Mouse (Mus musculus): ENCODE data around the gene M6pr. TPM values are rescaled to one million over a fixed set of nuclear protein-coding genes. Genes with fewer than 3 reads are reported as not detected.

M6pr gene
- total and polyA plus RNA-seq, 2 experiments from 2014 or later = 44.0 to 47.2 TPM

DNA sequence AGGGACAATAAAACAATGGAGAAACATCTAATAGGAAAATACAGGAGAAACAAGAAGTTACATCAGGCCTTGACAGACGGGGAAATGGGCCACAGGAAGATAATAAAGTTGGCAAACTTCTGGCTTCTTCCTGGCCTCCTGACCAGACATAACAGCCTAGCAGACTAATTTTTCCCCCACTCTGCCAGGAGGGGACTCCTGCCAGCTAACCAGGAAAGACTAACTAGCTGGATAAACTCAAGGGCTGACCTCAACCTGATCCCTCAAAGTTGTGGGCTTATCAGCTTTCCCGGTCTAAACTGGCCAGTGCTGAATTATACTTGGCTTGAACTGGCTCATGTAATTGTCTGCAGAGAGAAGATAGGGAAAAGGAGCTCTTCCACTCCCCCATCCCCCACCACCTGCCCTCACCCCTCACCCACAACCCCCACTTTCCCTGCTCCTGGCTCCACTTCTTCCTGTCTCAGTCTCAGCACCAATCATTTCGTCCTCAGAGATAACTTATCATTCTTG, 8.8 kb upstream of the M6pr start:
- DNase-seq (ENCODE audit: low spot score) (no peak), ATAC-seq (ENCODE audit: low FRiP score) (no peak)
- no peak for TF ChIP-seq CTCF (IDR thresholded peaks at IDR 0.05)
- no peak overlapping the region for H3K4me3 ChIP-seq (ENCODE audit: low read depth, low read length)
- no peaks in the 10 kb centered on the region for H3K36me3 ChIP-seq (ENCODE audit: insufficient read depth, low read length)
- H3K27ac ChIP-seq (ENCODE audit: low read depth, low read length) = no peak overlapping the region
- no peak overlapping the region for H3K9ac ChIP-seq (replicated peaks; ENCODE audit: low read length, poor library complexity, severe bottlenecking)
- no peaks in the 10 kb centered on the region for H3K4me1 ChIP-seq (ENCODE audit: insufficient read depth, low read length)
- no peaks in the 10 kb centered on the region for H3K9me3 ChIP-seq (ENCODE audit: low read length)
- 80% methylated on average over 3 of the region's 3 CpGs for WGBS
- H3K27me3 ChIP-seq (ENCODE audit: insufficient read depth, low read length) = no peaks in the 10 kb centered on the region
- no peak overlapping the region for H3K4me2 ChIP-seq (ENCODE audit: low read depth, low read length, poor library complexity, severe bottlenecking)

DNA sequence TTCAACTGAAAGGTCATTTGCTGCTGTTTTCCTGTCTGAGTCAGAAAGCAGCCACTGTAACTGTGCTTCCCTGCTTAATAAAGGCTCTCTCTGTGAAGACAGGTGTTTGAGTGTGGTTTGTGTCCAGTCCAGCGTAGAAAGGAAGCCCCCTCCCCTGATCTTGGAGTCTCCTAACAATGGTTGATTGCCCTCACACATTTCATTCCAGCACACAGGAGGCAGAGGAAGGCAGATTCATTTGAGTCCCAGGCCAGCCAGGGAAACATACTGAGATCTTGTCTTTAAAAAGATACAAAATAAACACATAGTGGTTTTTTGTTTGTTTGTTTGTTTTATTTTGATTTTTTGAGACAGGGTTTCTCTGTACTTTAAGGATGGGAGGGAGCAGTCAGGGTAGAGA, 6.4 kb upstream of the M6pr start:
- no peak overlapping the region for H3K4me2 ChIP-seq (ENCODE audit: low read depth, low read length, poor library complexity, severe bottlenecking)
- no peak overlapping the region for H3K4me3 ChIP-seq (ENCODE audit: low read depth, low read length)
- H3K36me3 ChIP-seq (ENCODE audit: insufficient read depth, low read length) = no peaks in the 10 kb centered on the region
- 52% methylated on average over 1 of the region's 1 CpGs for WGBS
- ATAC-seq (ENCODE audit: low FRiP score) = no peak
- no peak overlapping the region for H3K9ac ChIP-seq (replicated peaks; ENCODE audit: low read length, poor library complexity, severe bottlenecking)
- H3K4me1 ChIP-seq (ENCODE audit: insufficient read depth, low read length) = no peaks in the 10 kb centered on the region
- no peaks in the 10 kb centered on the region for H3K27me3 ChIP-seq (ENCODE audit: insufficient read depth, low read length)
- TF ChIP-seq CTCF (IDR thresholded peaks at IDR 0.05) = no peak
- no peak for DNase-seq (ENCODE audit: low spot score)
- no peaks in the 10 kb centered on the region for H3K9me3 ChIP-seq (ENCODE audit: low read length)
- H3K27ac ChIP-seq (ENCODE audit: low read depth, low read length) = no peak overlapping the region

DNA sequence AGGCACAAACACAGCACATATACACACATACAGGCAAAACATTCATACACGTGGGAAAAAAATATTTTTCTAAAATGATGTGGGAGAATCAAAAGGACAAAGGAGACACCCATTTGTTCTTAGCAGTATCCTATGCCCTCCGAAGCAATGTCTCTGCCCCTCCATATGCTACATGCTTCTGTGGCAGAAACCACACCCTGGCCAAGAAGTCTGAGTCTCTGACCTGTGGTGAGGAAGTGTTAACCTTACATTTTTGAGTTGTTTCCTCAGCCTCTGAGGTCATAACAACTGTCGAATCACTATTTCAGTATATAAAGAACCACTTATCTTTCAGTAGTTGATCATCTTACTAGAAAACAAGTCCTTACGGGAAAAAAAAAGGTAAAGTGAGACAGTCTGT, 5.9 kb upstream of the M6pr start:
- Histone ChIP-seq H3K36me3 (ENCODE audit: insufficient read depth, low read length) (no peaks in the 10 kb centered on the region), H3K9me3 (ENCODE audit: low read length) (no peaks in the 10 kb centered on the region), H3K4me1 (ENCODE audit: insufficient read depth, low read length) (no peaks in the 10 kb centered on the region), H3K27me3 (ENCODE audit: insufficient read depth, low read length) (no peaks in the 10 kb centered on the region), H3K27ac (ENCODE audit: low read depth, low read length) (no peak overlapping the region), H3K9ac (replicated peaks; ENCODE audit: low read length, poor library complexity, severe bottlenecking) (no peak overlapping the region), H3K4me3 (ENCODE audit: low read depth, low read length) (no peak overlapping the region), H3K4me2 (ENCODE audit: low read depth, low read length, poor library complexity, severe bottlenecking) (no peak overlapping the region)
- no peak for TF ChIP-seq CTCF (IDR thresholded peaks at IDR 0.05)
- 93% methylated on average over 4 of the region's 4 CpGs for WGBS
- ATAC-seq (ENCODE audit: low FRiP score) (no peak), DNase-seq (ENCODE audit: low spot score) (no peak)

DNA sequence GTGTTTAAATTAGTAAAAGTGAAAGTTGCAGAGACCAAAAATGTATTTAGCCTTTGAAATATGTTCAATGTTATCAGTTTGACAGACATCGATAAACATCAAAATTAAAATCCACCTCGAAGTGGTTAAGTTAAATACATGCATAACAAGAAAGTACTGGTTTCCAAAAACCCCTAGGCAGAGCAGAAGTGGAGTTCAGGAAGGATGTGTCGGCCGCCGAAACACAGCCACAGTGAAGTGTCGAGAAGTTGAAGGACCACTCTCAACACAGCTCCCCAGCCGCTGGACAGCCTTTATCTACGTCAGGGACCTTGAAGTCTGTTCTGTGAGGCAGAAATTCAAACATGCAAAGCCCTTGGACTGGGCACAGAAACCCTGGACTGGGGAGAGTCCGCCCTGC, 5.0 kb upstream of the M6pr start:
- Histone ChIP-seq H3K4me3 (ENCODE audit: low read depth, low read length) (no peak overlapping the region), H3K4me1 (ENCODE audit: insufficient read depth, low read length) (no peaks in the 10 kb centered on the region), H3K27me3 (ENCODE audit: insufficient read depth, low read length) (no peaks in the 10 kb centered on the region), H3K36me3 (ENCODE audit: insufficient read depth, low read length) (no peaks in the 10 kb centered on the region), H3K9me3 (ENCODE audit: low read length) (no peaks in the 10 kb centered on the region), H3K27ac (ENCODE audit: low read depth, low read length) (no peak overlapping the region), H3K4me2 (ENCODE audit: low read depth, low read length, poor library complexity, severe bottlenecking) (no peak overlapping the region), H3K9ac (replicated peaks; ENCODE audit: low read length, poor library complexity, severe bottlenecking) (no peak overlapping the region)
- no peak for ATAC-seq (ENCODE audit: low FRiP score)
- DNase-seq (ENCODE audit: low spot score) = no peak
- TF ChIP-seq CTCF (IDR thresholded peaks at IDR 0.05) = no peak
- WGBS = 86% methylated on average over 9 of the region's 9 CpGs

DNA sequence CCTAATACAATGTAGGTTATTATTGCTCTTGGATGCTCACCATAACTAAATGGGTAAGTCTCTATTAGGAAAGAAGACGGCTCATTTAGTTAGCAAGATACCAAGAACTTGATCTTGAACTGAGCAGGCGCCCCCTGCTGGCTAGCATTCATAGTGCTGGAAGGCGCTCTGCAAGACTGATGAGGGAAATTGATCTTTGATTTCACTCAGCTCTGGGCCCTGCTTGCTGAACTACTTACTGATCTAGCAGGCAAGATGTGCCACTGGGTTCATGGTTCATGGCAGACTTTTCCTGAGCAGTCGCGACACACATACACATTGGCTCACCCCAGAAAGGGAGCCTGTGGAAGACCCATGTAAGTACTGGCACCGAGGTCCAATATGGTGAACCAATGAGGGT, 4.2 kb upstream of the M6pr start:
- Histone ChIP-seq H3K4me1 (ENCODE audit: insufficient read depth, low read length) (no peaks in the 10 kb centered on the region), H3K9ac (replicated peaks; ENCODE audit: low read length, poor library complexity, severe bottlenecking) (no peak overlapping the region), H3K27me3 (ENCODE audit: insufficient read depth, low read length) (no peaks in the 10 kb centered on the region), H3K27ac (ENCODE audit: low read depth, low read length) (no peak overlapping the region), H3K36me3 (ENCODE audit: insufficient read depth, low read length) (no peaks in the 10 kb centered on the region), H3K4me3 (ENCODE audit: low read depth, low read length) (no peak overlapping the region), H3K4me2 (ENCODE audit: low read depth, low read length, poor library complexity, severe bottlenecking) (no peak overlapping the region), H3K9me3 (ENCODE audit: low read length) (no peaks in the 10 kb centered on the region)
- 34% methylated on average over 6 of the region's 6 CpGs for WGBS
- ATAC-seq (ENCODE audit: low FRiP score) (no peak), DNase-seq (ENCODE audit: low spot score) (peak; percentile 82)
- peak; percentile 93 for TF ChIP-seq CTCF (IDR thresholded peaks at IDR 0.05)

DNA sequence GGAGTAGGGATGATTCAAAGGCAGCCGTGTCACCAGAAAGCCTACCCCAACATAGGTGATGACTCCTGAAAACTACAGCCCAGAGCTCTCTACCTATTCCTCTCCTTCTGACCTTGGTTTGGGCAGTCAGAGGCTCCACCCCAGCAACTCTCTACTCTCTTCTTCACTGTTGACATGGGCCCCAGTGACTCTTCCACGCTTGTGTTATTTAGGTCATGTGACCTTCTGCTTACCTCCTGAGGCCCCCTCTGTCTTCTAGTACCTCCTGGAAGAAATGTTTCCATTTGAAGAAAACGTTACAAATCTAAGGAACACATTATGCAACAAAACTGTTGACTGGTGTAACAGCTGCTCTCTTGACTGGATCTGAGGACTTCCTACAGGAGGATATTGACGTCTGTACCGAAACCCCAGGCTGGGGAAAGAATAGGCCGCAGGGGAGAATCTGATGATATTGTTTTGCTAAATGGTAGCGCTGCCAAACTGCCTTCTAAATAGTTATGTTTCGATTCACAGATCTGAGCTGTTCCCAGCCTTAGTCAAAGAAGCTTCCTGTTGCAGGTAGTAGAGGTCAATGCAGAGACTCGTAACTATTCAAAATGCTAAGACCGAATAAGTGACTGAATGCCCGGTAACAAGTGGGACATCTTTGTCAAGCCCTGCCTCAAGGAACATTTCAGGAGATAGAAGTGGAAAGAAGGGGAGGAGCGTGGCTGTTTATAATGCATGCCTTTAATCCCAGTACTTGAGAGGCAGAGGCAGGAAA, 3.5 kb upstream of the M6pr start:
- WGBS = 84% methylated on average over 12 of the region's 12 CpGs
- no peak for TF ChIP-seq CTCF (IDR thresholded peaks at IDR 0.05)

More for the DNA sequence above, 3.5 kb upstream of the M6pr start:
- no peak for DNase-seq (ENCODE audit: low spot score)
- Histone ChIP-seq H3K36me3 (ENCODE audit: insufficient read depth, low read length) (no peaks in the 10 kb centered on the region), H3K9ac (replicated peaks; ENCODE audit: low read length, poor library complexity, severe bottlenecking) (no peak overlapping the region), H3K4me3 (ENCODE audit: low read depth, low read length) (no peak overlapping the region), H3K4me2 (ENCODE audit: low read depth, low read length, poor library complexity, severe bottlenecking) (no peak overlapping the region), H3K27ac (ENCODE audit: low read depth, low read length) (no peak overlapping the region), H3K9me3 (ENCODE audit: low read length) (no peaks in the 10 kb centered on the region), H3K4me1 (ENCODE audit: insufficient read depth, low read length) (peaks cover 6% of the 10 kb centered on the region; the same call in 1 of the 2 replicates), H3K27me3 (ENCODE audit: insufficient read depth, low read length) (no peaks in the 10 kb centered on the region)
- no peak for ATAC-seq (ENCODE audit: low FRiP score)

Data from midbrain, postnatal 0 days (tissue).